Mouse (Mus musculus): ENCODE data around the gene 4921507P07Rik. TPM values are rescaled to one million over a fixed set of nuclear protein-coding genes. Genes with fewer than 3 reads are reported as not detected.

Gene 4921507P07Rik
- 0.04 TPM in 1 of 2 replicates, not detected in the other for polyA plus RNA-seq (2012; rRNA removed; ENCODE audit: low replicate concordance)

GRCm38 (mm10) chr6:50596301-50597211 is at the start of gene 4921507P07Rik:
TSS of gene 4921507P07Rik (minus strand) at chr6:50596632.

GRCm38 (mm10) chr6:50566141-50566996 is 30.1 kb downstream of the 4921507P07Rik start, which contains the start of gene Cycs:
TSS of gene Cycs (minus strand) at chr6:50566538.

Other genes starting within 250 kb of the 4921507P07Rik start
- 12.5 and 13.7 TPM in 2 replicates for gene Osbpl3, start 140.4 kb downstream of the 4921507P07Rik start, polyA plus RNA-seq (2012; rRNA removed; ENCODE audit: low replicate concordance)
- gene Cycs, start 30.1 kb downstream of the 4921507P07Rik start, polyA plus RNA-seq (2012; rRNA removed; ENCODE audit: low replicate concordance), result 0.43 and 0.79 TPM in 2 replicates
- gene Npvf, start 57.8 kb upstream of the 4921507P07Rik start, polyA plus RNA-seq (2012; rRNA removed; ENCODE audit: low replicate concordance), result not detected in 2 replicates

Data from duodenum, adult 2 months (tissue).